Comparison of ENCODE assay signal across 21 mouse cellular contexts in genomic region chr16:33387013-33387412, GRCm38 (mm10). TPM values are rescaled to one million over a fixed set of nuclear protein-coding genes. Genes with fewer than 3 reads are reported as not detected.
DNase-seq lines count a peak whose midpoint lies in the region; ATAC-seq and TF ChIP-seq lines count a peak whose summit lies in the region.
"Had no signal": no experiment of that assay in that cellular context is flagged by ENCODE, and none has a peak within 500 bp of the region (broad histone marks: within the 10 kb centered on the region; RNA-seq: fewer than 3 reads in every experiment).

No protein-coding gene starts in this region.

- no peak overlapping the region for H3K9ac ChIP-seq in heart, embryonic 12.5 days
- H3K9ac ChIP-seq in liver, adult 2 months (ENCODE audit: low read depth, low read length): no peak overlapping the region
- H3K9ac ChIP-seq: forebrain, postnatal 0 days; hindbrain, embryonic 14.5 days; intestine, embryonic 15.5 days had no signal

- H3K27me3 ChIP-seq in heart, embryonic 12.5 days (replicated peaks): no peaks in the 10 kb centered on the region
- H3K27me3 ChIP-seq in liver, adult 2 months (ENCODE audit: control insufficient read depth, insufficient read depth, low read length): no peaks in the 10 kb centered on the region
- H3K27me3 ChIP-seq: intestine, embryonic 15.5 days had no signal

- peaks cover 24% of the 10 kb centered on the region for H3K4me1 ChIP-seq in heart, embryonic 12.5 days (replicated peaks)
- peaks cover 8% of the 10 kb centered on the region for H3K4me1 ChIP-seq in liver, adult 2 months (ENCODE audit: control insufficient read depth, insufficient read depth, low read length)
- peaks cover 7% of the 10 kb centered on the region; the same call in 1 of the 2 replicates for H3K4me1 ChIP-seq in embryonic fibroblast, embryonic 13.5 days (ENCODE audit: control insufficient read depth, insufficient read depth, low read length)

- H3K79me2 ChIP-seq in liver, adult 2 months (ENCODE audit: control insufficient read depth, insufficient read depth, low read length): peaks cover 51% of the 10 kb centered on the region

- no peak overlapping the region for H3K4me3 ChIP-seq in heart, embryonic 12.5 days
- no peak overlapping the region for H3K4me3 ChIP-seq in liver, adult 2 months (ENCODE audit: insufficient read depth, low read depth, low read length)
- no peak overlapping the region for H3K4me3 ChIP-seq in embryonic fibroblast, embryonic 13.5 days (ENCODE audit: insufficient read depth, low read length)
- H3K4me3 ChIP-seq: gastrocnemius, adult 2 months; heart, adult 2 months; heart, embryonic 10.5 days; intestine, embryonic 15.5 days had no signal

- TF ChIP-seq POLR2A in liver, adult 2 months (IDR thresholded peaks at IDR 0.05; ENCODE audit: extremely low read depth, insufficient read depth, low read length): no peak
- no peak for TF ChIP-seq POLR2A in embryonic fibroblast, embryonic 13.5 days (IDR thresholded peaks at IDR 0.05; ENCODE audit: low read depth, low read length)

- no peak overlapping the region for H3K4me2 ChIP-seq in heart, embryonic 12.5 days
- H3K4me2 ChIP-seq: hindbrain, embryonic 14.5 days; intestine, embryonic 15.5 days had no signal

- DNase-seq in heart, adult 11 months: no peak
- no peak for DNase-seq in liver, adult 2 months (ENCODE audit: extremely low read depth, low read depth, low spot score)
- DNase-seq in liver: no peak
- DNase-seq in right cerebral cortex, postnatal 25 days: no peak
- no peak for DNase-seq in left cerebral cortex, adult 11 months (ENCODE audit: low spot score)
- DNase-seq: adrenal gland, postnatal 10 days; adrenal gland, postnatal 36 days; cerebellum, adult 18-20 months; cerebellum, adult 9-10 months; cerebellum, postnatal 14 days; forebrain, postnatal 0 days; gastrocnemius, adult 2 months; gastrocnemius, postnatal 25 days; heart, adult 2 months had no signal

- no peaks in the 10 kb centered on the region for H3K9me3 ChIP-seq in heart, embryonic 12.5 days (replicated peaks)
- H3K9me3 ChIP-seq: G1E; heart, embryonic 10.5 days; intestine, embryonic 15.5 days had no signal

- ATAC-seq in heart, embryonic 12.5 days (ENCODE audit: insufficient number of reproducible peaks, low FRiP score): no peak
- ATAC-seq: forebrain, embryonic 14.5 days; forebrain, postnatal 0 days; intestine, embryonic 15.5 days had no signal

- WGBS in heart, embryonic 12.5 days: 52% methylated on average over 2 of the region's 2 CpGs
- 54% methylated on average over 2 of the region's 2 CpGs for WGBS in liver, adult 2 months

- peaks cover 3% of the 10 kb centered on the region; the same call in 1 of the 2 replicates for H3K36me3 ChIP-seq in heart, embryonic 12.5 days
- no peaks in the 10 kb centered on the region for H3K36me3 ChIP-seq in liver, adult 2 months (ENCODE audit: control insufficient read depth, insufficient read depth, low read length)
- H3K36me3 ChIP-seq: intestine, embryonic 15.5 days had no signal

- TF ChIP-seq CTCF in liver, adult 2 months (IDR thresholded peaks at IDR 0.05; ENCODE audit: low read depth, low read length): no peak
- TF ChIP-seq CTCF in embryonic fibroblast, embryonic 13.5 days (IDR thresholded peaks at IDR 0.05; ENCODE audit: borderline replicate concordance, insufficient read depth, low read length): no peak

- peak overlapping the region; percentile 18; the same call in 1 of the 2 replicates for H3K27ac ChIP-seq in heart, embryonic 12.5 days (ENCODE audit: poor library complexity, severe bottlenecking)
- 0 out of 2 replicates have a peak overlapping the region, but pooled peaks have one; percentile 24 for H3K27ac ChIP-seq in liver, adult 2 months (replicated peaks; ENCODE audit: insufficient read depth, low read depth, low read length)
- H3K27ac ChIP-seq in embryonic fibroblast, embryonic 13.5 days (ENCODE audit: insufficient read depth, low read length): peak overlapping the region; percentile 98
- H3K27ac ChIP-seq: gastrocnemius, adult 2 months; heart, adult 2 months; heart, embryonic 10.5 days; hindbrain, embryonic 14.5 days; intestine, embryonic 15.5 days had no signal

RNA-seq across cellular contexts. Expression of gene Zfp148, which starts 6.4 kb away (rescaled TPM):
- 46.5 and 48.4 TPM in 2 replicates for polyA plus RNA-seq in heart, embryonic 12.5 days (2016; fragmentation: Nextera tagmentation; extraction: Ambion mirVana)
- 15.4 and 15.6 TPM in 2 replicates for total RNA-seq in liver, adult 2 months (2014; rRNA removed)
- 4.3 TPM in 2 replicates for polyA plus RNA-seq in liver, adult 2 months (2012; rRNA removed)
- 65.7 and 80.8 TPM in 2 replicates for polyA plus RNA-seq in embryonic fibroblast, embryonic 13.5 days (2011; ENCODE audit: insufficient read length, low read depth, missing spikeins)

Comparison
In these comparisons a context has a peak if more than half of its experiments do, and no peak if none do; other contexts are left out.
1. H3K27ac ChIP-seq: peak in every context shown above with its lines; median percentile 98 in embryonic fibroblast, embryonic 13.5 days; 24 in liver, adult 2 months; 18 in heart, embryonic 12.5 days.